Mouse (Mus musculus) Patski (cell line): Measurements from ENCODE around the gene Wnk4. TPM values are rescaled to one million over a fixed set of nuclear protein-coding genes. Genes with fewer than 3 reads are reported as not detected.
A peak's percentile ranks its signal among the peaks of the same experiment; 100 is the strongest.

Source experiments
- ATAC-seq: fragments of 100-300 bp; one replicate; pipeline ENCODE4 v1.8.0; 2021
- CTCF ChIA-PET: fragments of 350-600 bp; sonication (Branson Sonifier 250); formaldehyde crosslinking; loops from one replicate; lab custom pipeline; 2022; ENCODE audit warnings: inconsistent platforms; lab: Charles Lee
- POLR2A ChIA-PET: fragments of 350-600 bp; sonication (Branson Sonifier 250); formaldehyde crosslinking; loops from one replicate; lab custom pipeline; 2022; ENCODE audit warnings: antibody characterized with exemption, inconsistent platforms; lab: Charles Lee
- DNase-seq: peaks from one replicate; pipeline ENCODE4 v3.0.0-alpha.2; 2011; ENCODE audit warnings: low read depth, low spot score
- H3K27me3 ChIP-seq: fragments of 371-371 bp; one replicate; pipeline ENCODE4 v1.5.1; 2021
- CTCF ChIP-seq: fragments of 100-300 bp; IDR thresholded peaks from one replicate; pipeline ENCODE4 v1.5.1; 2021
- in situ Hi-C: fragments of 300-500 bp; cut with MboI; formaldehyde crosslinking; loops from 3 replicates; pipeline ENCODE4 v1.11.1; 2018; ENCODE audit warnings: low pct_unique_long_range_greater_than_20kb, mixed read lengths
- polyA plus RNA-seq: library from polyadenylated mRNA; unstranded; gene quantifications from one replicate; pipeline ENCODE4 v1.2.3, GENCODE M21; 2021

The Wnk4 gene
- polyA plus RNA-seq, 1 experiment from 2014 or later: 53.9 TPM

DNA sequence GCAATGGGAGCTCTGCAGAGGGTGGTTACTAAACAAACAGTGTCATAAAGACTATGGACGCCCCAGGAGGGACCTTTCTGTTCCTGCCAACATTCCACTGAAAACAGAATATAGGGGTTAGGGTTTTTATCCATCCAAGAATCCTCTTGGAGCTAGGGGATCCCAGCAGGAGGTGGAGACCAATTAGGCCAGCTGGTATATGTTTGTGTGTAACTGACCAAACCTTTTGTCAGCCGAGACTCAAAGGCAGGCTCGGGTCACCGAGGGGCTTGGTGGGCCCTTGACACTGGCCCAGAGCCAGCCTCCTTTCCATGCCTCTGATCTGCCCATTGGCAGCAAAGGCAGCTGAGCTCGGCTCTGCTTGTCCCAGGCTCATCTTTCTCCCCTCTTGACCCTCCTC, 22.5 kb downstream of the Wnk4 start:
- no peak for ATAC-seq
- in situ Hi-C loops: no loop called here
- no peak for DNase-seq
- no peaks in the 10 kb centered on the region for H3K27me3 ChIP-seq
- TF ChIP-seq CTCF: no peak
- ChIA-PET CTCF (interaction anchor here (1.0 to 1.3 kb wide), 3 partner anchors 19 to 82 kb away, joined by 3 to 10 read pairs (median 3); partner anchors contain the start of gene Becn1), POLR2A (interaction anchor here (0.6 to 1.2 kb wide), 2 partner anchors 11 to 22 kb away, joined by 3 read pairs; no protein-coding TSS in a partner anchor)

DNA sequence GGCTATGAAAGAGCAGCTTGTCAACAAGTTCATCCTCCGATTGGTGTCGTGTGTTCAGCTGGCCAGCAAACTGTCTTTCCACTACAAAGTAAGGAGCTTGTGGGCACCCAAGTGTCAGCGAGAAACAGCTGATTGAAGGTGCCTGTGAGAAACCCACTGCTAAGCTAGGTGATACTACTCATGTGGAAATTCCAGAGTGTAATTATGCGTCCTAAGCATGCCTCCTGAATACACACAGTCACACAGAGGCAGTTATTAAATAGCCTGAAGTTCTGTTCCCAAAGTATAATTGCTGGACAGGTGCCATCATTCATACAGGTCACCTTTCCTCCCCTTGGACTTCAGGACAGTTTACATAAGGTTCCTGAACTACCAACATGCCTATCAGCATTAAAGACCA, 23.4 kb downstream of the Wnk4 start:
- no peak for ATAC-seq
- CTCF ChIA-PET: interaction anchor here (1.2 to 1.3 kb wide), 2 partner anchors 18 to 24 kb away, joined by 3 to 10 read pairs; partner anchors contain the start of gene Becn1
- POLR2A ChIA-PET: interaction anchor here (0.6 kb wide), 1 partner anchor 12 kb away, joined by 3 read pairs; no protein-coding TSS in a partner anchor
- no peaks in the 10 kb centered on the region for H3K27me3 ChIP-seq
- no peak for TF ChIP-seq CTCF
- no peak for DNase-seq
- in situ Hi-C loops: no loop called here

DNA sequence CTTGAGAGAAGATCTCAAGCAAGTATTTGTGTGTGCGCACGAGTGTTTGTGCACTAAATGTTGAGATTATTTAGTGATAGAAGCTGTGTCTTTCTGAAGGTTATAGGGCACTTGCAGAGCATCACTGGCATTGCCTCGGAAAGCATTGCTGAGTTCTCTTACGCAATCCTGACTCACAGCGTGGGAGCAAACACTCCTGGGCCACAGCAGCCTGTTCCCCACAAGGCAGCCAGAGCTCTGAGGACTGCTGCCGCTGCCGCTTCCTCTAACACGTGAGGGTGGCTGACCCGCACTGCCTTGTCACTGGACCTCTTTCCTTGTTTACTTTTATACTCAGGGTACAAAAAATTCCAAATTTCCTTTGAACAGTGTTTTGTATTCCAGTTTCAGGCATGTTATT, 26.9 kb downstream of the Wnk4 start:
- peak; percentile 13 for DNase-seq
- in situ Hi-C loops: no loop called here
- ChIA-PET POLR2A (interaction anchor here (1.2 kb wide), 1 partner anchor 9 kb away, joined by 3 read pairs; the partner anchor contains the start of genes Cntd1 and Coa3), CTCF (no interaction called here)
- TF ChIP-seq CTCF: no peak
- H3K27me3 ChIP-seq: no peaks in the 10 kb centered on the region
- ATAC-seq: no peak

DNA sequence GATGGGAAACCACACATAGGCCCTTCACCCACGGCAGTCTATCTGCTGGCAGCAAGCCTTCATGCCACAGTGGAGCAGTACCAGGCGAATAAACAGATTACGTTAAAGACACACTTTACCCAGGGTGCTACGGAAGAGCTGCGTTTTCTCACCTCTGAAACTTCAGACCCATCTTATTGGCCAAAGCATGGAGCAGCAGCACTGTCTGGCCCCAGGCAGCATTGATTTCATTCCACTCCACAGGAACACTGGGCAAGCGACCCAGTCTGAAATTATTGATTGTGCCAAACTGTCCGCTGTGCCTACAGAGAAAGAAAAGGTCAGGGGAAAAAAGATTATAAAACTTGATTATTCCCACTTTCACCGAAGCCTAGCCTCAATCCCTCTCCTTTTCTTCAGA, 30.9 kb downstream of the Wnk4 start:
- H3K27me3 ChIP-seq: no peaks in the 10 kb centered on the region
- TF ChIP-seq CTCF: no peak
- DNase-seq (no peak), ATAC-seq (no peak)
- ChIA-PET CTCF (interaction anchor here (1.6 to 2.6 kb wide), 2 partner anchors 10 to 12 kb away, joined by 6 to 10 read pairs; partner anchors contain the start of genes Becn1, Cntd1 and Coa3), POLR2A (no interaction called here)
- in situ Hi-C loops: no loop called here

DNA sequence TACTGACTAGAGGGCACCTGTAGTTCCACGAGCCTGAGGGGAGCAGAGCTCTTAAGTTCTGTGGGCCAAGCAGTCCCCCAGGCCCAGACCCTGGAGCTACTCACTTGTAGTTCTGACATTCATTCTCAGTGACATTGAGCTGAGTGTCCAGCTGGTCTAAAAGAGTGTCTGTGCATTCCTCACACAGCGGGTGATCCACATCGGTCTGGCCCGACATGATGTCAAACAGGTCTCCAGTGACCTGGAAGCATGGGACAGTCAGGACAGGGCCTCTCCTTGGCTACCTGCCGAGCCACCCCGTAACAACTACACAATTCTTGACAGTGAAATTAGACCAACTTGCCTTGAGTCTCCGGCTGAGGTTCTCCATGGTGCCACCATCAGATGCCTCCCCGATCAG, 34.8 kb downstream of the Wnk4 start:
- ChIA-PET POLR2A (interaction anchor here (1.5 kb wide), 1 partner anchor 10 kb away, joined by 3 read pairs; no protein-coding TSS in a partner anchor), CTCF (interaction anchor here (1.0 kb wide), 1 partner anchor 16 kb away, joined by 3 read pairs; the partner anchor contains the start of genes Cntd1 and Coa3)
- ATAC-seq: no peak
- no peak for DNase-seq
- in situ Hi-C loops: no loop called here
- no peaks in the 10 kb centered on the region for H3K27me3 ChIP-seq
- no peak for TF ChIP-seq CTCF

DNA sequence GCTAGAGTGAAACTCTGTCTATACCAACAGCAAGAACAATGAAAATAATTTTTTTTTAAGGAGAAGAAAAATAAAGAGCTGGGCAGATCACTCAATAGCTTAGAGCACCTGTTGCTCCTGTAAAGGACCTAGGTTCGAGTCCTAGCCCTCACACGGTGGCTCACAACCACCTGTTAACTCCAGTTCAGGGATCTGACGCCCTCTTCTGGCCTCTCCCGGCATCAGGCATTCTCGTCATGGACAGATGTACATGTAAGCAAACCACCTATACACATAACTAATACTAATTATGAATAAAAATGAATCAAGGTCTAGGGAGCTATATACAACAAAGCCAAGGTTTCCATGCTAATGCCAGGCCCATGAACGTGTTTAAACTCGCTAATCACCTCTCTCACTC, 40.5 kb downstream of the Wnk4 start:
- CTCF ChIA-PET: interaction anchor here (1.4 to 3.4 kb wide), 9 partner anchors 10 to 124 kb away, joined by 3 to 33 read pairs (median 10); partner anchors contain the start of genes Cntd1, Coa3, Vps25 and Wnk4
- ATAC-seq: no peak
- in situ Hi-C loops: loop anchor here (5.0 kb wide), 2 partner anchors 49 to 84 kb away; partner anchors contain the start of gene Vps25
- H3K27me3 ChIP-seq: peaks cover 6% of the 10 kb centered on the region
- TF ChIP-seq CTCF: peak; percentile 71
- POLR2A ChIA-PET: interaction anchor here (0.9 to 2.4 kb wide), 4 partner anchors 40 to 97 kb away, joined by 3 to 17 read pairs (median 6); partner anchors contain the start of genes Vps25 and Wnk4
- no peak for DNase-seq

DNA sequence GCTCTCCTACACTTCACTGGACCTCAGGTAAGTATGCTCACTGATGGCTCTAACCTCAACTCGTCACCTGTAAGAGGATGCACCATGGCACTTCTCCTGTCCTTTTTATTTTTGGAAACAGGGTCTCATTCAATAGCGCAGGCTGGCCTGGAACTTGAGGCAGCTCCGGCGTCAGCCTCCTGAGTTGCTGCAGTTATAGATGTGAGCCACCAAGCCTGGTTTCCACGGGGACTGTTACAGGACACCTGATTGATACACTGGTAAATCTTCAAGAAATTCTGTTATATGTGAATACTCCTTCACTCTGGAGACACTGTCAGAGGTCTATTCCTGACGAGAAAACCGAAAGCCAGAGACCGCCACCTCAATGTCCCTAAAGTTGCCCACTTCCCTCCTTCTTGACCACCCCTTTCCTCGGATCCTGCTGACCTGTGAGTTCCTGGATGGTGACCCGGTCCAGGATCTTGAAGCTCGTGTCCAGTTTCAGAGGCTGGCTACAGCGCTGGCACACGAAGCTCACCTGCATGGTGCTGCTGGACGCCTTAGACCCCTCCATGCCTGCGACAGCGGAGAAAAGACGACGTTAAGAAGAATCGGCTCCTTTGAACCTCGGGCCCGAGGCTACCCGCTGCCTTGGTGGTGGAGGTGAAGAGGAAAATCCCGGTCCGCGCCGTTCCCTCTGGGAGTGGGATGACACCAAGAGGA, 41.1 kb downstream of the Wnk4 start:
- ATAC-seq: peak; percentile 35
- peaks cover 12% of the 10 kb centered on the region for H3K27me3 ChIP-seq
- in situ Hi-C loops: loop anchor here (5.0 kb wide), 2 partner anchors 49 to 84 kb away; partner anchors contain the start of gene Vps25
- POLR2A ChIA-PET: interaction anchor here (0.9 to 2.4 kb wide), 5 partner anchors 41 to 98 kb away, joined by 3 to 17 read pairs (median 3); partner anchors contain the start of genes Vps25 and Wnk4
- no peak for DNase-seq
- no peak for TF ChIP-seq CTCF
- CTCF ChIA-PET: interaction anchor here (0.9 to 3.4 kb wide), 18 partner anchors 9 to 124 kb away, joined by 3 to 33 read pairs (median 6); partner anchors contain the start of genes Cntd1, Coa3, Vps25 and Wnk4

DNA sequence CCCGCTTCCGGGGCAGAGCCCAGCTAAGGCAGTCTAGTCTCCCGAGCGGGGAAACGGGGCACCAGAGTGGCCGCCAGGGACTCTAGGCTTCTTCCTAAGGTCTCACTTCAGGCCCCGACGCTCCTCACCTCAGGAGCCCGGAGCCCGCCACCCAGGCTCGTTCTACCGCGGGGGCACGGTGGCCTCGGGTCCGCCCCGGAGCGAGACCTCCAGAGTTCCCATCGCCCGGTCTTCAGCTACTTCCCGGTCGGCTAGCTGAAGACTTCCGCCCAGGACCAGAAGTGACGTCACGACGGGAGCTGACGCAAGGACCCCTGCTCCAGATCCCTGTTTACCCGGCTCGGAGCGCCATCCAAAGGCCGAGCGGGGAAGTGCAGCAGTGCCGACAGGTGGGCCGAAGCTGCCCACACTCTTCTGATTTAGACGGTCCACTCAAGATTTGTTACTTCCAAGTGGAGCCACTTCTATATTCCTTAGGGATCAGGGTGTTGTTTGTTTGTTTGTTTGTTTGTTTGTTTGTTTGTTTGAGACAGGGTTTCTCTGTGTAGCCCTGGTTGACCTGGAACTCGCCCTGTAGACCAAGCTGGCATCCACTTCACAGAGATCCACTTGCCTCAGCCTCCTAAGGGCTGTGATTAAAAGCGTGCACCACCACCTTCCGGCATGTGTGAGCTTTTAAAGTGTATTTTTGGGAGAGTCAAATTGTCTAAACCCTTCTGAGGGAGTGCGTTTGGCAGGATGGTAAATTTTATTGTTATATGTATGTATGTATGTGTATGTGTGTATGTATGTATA, 41.8 kb downstream of the Wnk4 start, which contains the start of gene Becn1:
Becn1 (minus strand) TSS at position 283 of the 795 bp plus-strand sequence.
- ATAC-seq (peak; percentile 83), DNase-seq (peak; percentile 70)
- ChIA-PET CTCF (interaction anchor here (0.6 to 3.4 kb wide), 20 partner anchors 10 to 125 kb away, joined by 3 to 33 read pairs (median 5); partner anchors contain the start of genes Cntd1, Coa3, Ramp2 and Vps25), POLR2A (interaction anchor here (0.6 to 2.4 kb wide), 5 partner anchors 42 to 67 kb away, joined by 3 to 17 read pairs (median 3); partner anchors contain the start of genes Vps25 and Wnk4)
- H3K27me3 ChIP-seq: peaks cover 18% of the 10 kb centered on the region
- TF ChIP-seq CTCF: peak; percentile 99
- in situ Hi-C loops: loop anchor here (5.0 kb wide), 2 partner anchors 50 to 85 kb away; partner anchors contain the start of gene Vps25

DNA sequence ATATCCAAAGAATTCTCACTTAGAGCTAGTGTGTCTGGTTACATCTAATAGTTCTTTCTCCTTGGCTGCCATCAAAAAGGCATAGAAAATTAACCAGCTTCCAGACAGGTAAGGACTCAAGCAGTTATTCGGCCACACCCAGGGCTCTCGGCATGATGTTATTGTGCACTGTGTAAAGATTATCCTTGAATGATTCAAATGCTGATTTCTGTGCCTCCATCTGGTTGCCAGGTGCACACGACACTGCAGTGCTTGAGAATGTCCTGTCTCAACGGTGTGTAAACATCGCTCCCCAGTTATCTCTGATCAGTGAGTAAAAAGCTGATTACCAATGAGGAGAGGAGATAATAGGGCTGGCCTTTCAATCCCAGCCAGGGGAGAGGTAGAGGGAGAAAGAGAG, 47.4 kb downstream of the Wnk4 start:
- TF ChIP-seq CTCF: no peak
- H3K27me3 ChIP-seq: peaks cover 34% of the 10 kb centered on the region
- in situ Hi-C loops: no loop called here
- ChIA-PET POLR2A (no interaction called here), CTCF (no interaction called here)
- DNase-seq: no peak
- no peak for ATAC-seq
